Mouse (Mus musculus) heart, embryonic 14.5 days (tissue): ENCODE measurements around the gene Smad5. TPM values are rescaled to one million over a fixed set of nuclear protein-coding genes. Genes with fewer than 3 reads are reported as not detected.

Source experiments
- ATAC-seq: fragments of 200-750 bp; cut with Nextera tagmentation; 2 replicates; pipeline ENCODE4 v1.8.0; 2017; ENCODE audit warnings: low read depth, moderate TSS enrichment; ENCODE audit not compliant: insufficient number of reproducible peaks, insufficient read depth, low FRiP score
- H3K27ac ChIP-seq, 2 experiments: fragments of 200-500 bp in 1 of 2; fragments of 300-500 bp in 1 of 2; sonication (generic) in 1 of 2; replicated peaks in 1 of 2; 2 replicates each; pipeline ENCODE4 v1.5.1; 2012 to 2014; ENCODE audit warnings: low read depth in 2 of 2, low read length in 2 of 2, control low read depth in 1 of 2, mild to moderate bottlenecking in 1 of 2, mixed read lengths in 1 of 2; ENCODE audit not compliant: control insufficient read depth in 1 of 2, insufficient read depth in 1 of 2
- H3K27me3 ChIP-seq: fragments of 300-500 bp; sonication (generic); 2 replicates; pipeline ENCODE4 v1.6.1; 2014; ENCODE audit warnings: mild to moderate bottlenecking, low read length, control low read depth; ENCODE audit not compliant: control insufficient read depth, insufficient read depth
- H3K36me3 ChIP-seq: fragments of 300-500 bp; sonication (generic); 2 replicates; pipeline ENCODE4 v1.6.1; 2014; ENCODE audit warnings: mild to moderate bottlenecking, control low read depth, low read length, mixed read lengths; ENCODE audit not compliant: control insufficient read depth, insufficient read depth
- H3K4me1 ChIP-seq, 2 experiments: fragments of 200-500 bp in 1 of 2; fragments of 300-500 bp in 1 of 2; sonication (generic) in 1 of 2; 2 replicates each; pipeline ENCODE4 v1.6.1; 2012 to 2014; ENCODE audit warnings: low read length in 2 of 2, control low read depth in 1 of 2, mixed read lengths in 1 of 2; ENCODE audit not compliant: control insufficient read depth in 2 of 2, insufficient read depth in 2 of 2
- H3K4me2 ChIP-seq: fragments of 300-500 bp; sonication (generic); 2 replicates; pipeline ENCODE4 v1.6.1; 2014; ENCODE audit warnings: mild to moderate bottlenecking, low read length
- H3K4me3 ChIP-seq, 2 experiments: fragments of 200-500 bp in 1 of 2; fragments of 300-500 bp in 1 of 2; sonication (generic) in 1 of 2; 2 replicates each; pipeline ENCODE4 v1.5.1; 2012 to 2014; ENCODE audit warnings: low read length in 2 of 2, mild to moderate bottlenecking in 2 of 2, control low read depth in 1 of 2, low read depth in 1 of 2, moderate library complexity in 1 of 2; ENCODE audit not compliant: control insufficient read depth in 1 of 2, insufficient read depth in 1 of 2
- H3K9ac ChIP-seq: fragments of 300-500 bp; sonication (generic); 2 replicates; pipeline ENCODE4 v1.6.1; 2014; ENCODE audit warnings: mild to moderate bottlenecking, low read length
- H3K9me3 ChIP-seq: fragments of 300-500 bp; sonication (generic); 2 replicates; pipeline ENCODE4 v1.6.1; 2016; ENCODE audit warnings: low read length, control low read depth; ENCODE audit not compliant: control insufficient read depth
- WGBS: fragments of 180-500 bp; shearing (Covaris S2); extraction: QIAGEN DNeasy Blood & Tissue Kit; methylation state at CpG from one replicate; pipeline ENCODE4 v1.1.7; 2014; 5-methylcytosine and 5-hydroxymethylcytosine counted together
- polyA plus RNA-seq: library from polyadenylated mRNA; unstranded; fragments of >200 nt; fragmentation: Nextera tagmentation; extraction: Ambion mirVana; gene quantifications from 2 replicates; pipeline ENCODE4 v1.2.1, GENCODE M21; 2014

The Smad5 gene
- polyA plus RNA-seq, 1 experiment from 2014 or later, result 27.1 TPM

DNA sequence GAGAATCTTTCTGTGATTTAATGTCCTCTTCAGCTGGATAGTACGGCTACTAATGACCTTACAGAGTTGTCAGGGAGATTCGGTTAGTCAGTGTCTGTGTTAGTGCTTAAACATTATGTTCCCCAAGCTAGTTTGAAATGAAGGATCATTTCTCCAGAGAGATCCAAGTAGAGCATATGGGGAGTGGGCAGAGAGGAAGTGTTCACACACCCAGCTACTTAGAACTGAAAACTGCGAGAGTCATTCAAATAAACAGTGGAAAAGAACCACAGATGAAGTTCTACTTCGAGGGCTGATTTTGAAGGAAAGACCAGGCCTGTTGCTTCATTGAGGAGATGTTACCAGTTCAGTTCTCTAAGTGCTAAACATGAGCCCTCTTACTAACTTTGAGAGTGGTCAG lies 23.7 kb downstream of the Smad5 start:
- Histone ChIP-seq H3K4me2 (no peak overlapping the region), H3K9me3 (no peaks in the 10 kb centered on the region), H3K36me3 (peaks cover 81% of the 10 kb centered on the region), H3K27ac (no peak overlapping the region), H3K4me1 (peaks cover 2 to 7% of the 10 kb centered on the region in 2 experiments; a peak in 2 of 4 replicates), H3K27me3 (no peaks in the 10 kb centered on the region), H3K9ac (no peak overlapping the region), H3K4me3 (no peak overlapping the region)
- WGBS, result 94% methylated on average over 4 of the region's 4 CpGs
- no peak for ATAC-seq

DNA sequence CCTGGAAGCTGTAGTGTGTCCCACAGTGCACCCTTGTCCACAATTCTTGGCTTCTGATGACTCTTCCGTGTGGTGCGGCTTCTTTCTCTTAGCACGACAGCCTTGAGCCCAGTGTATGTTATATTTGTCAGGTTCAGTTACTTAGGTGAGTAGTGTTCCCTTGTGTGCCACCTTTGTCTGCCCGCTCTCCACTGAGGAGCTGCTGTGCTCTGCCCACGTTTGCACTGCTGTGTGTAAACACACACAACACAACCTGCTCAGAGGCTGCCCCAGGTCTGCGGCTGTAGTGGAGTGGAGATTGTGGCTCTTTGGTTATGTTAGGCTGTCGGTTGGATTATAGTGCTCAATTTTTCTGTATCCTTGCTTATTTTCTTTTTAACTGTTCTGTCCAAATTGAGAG lies 26.2 kb downstream of the Smad5 start:
- WGBS, result 96% methylated on average over 7 of the region's 7 CpGs
- Histone ChIP-seq H3K27ac (no peak overlapping the region), H3K4me3 (no peak overlapping the region), H3K4me2 (no peak overlapping the region), H3K36me3 (peaks cover 96% of the 10 kb centered on the region), H3K4me1 (peaks cover 4 to 12% of the 10 kb centered on the region in 2 experiments; a peak in 2 of 4 replicates), H3K9ac (no peak overlapping the region), H3K27me3 (no peaks in the 10 kb centered on the region), H3K9me3 (no peaks in the 10 kb centered on the region)
- ATAC-seq, result no peak

DNA sequence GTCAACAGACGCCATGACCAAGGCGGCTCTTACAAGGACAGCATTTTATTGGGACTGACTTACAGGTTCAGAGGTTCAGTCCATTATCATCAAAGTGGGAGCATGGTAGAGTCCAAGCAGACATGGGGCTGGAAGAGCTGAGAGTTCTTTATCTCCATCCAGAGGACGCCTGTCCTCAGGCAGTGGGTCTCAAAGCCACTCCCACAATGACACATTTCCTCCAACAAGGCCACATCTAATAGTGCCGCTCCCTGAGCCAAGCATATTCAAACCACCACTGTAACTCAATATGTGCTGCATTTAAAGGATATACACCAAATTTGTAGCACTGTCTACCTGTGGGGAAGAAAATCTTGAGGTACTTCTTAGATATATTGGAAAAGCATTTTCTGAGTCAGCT lies 31.8 kb downstream of the Smad5 start:
- no peaks in the 10 kb centered on the region for H3K27me3 ChIP-seq
- H3K4me2 ChIP-seq, result no peak overlapping the region
- ATAC-seq, result no peak
- H3K4me1 ChIP-seq, result peaks cover 4 to 12% of the 10 kb centered on the region in 2 experiments; a peak in 2 of 4 replicates
- peaks cover 82% of the 10 kb centered on the region for H3K36me3 ChIP-seq
- no peak overlapping the region for H3K4me3 ChIP-seq
- H3K27ac ChIP-seq, result no peak overlapping the region
- H3K9ac ChIP-seq, result no peak overlapping the region
- 64% methylated on average over 4 of the region's 4 CpGs for WGBS
- no peaks in the 10 kb centered on the region for H3K9me3 ChIP-seq

DNA sequence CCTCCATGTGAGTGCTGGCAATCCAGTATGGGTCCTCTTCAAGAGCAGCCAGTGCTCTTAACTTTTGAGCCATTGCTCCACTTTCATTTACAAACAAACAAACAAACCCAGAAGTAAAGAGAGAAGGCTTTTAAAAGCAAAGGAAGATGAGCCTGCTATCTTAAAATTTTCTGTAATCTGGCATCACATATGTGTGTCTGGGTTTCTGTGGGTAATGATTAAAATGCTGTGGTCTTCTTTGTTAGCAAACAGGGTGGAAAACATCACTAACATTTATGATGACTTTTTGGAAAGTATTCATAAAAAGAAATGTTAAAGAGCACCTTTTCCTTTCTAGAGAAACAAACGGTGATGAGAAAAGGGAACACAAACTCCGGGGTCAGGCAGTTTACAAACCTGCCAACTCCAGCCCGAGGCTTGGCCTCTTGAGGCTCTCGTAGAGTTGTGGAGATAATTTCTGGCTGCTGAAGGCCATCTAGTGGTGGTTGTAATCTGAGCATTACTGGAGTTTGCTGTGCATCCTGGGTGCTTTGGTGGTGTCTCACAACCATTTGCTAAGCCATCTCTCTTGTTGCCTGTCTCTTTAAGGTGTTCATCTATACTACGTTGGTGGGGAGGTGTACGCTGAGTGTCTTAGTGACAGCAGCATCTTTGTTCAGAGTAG lies 32.5 kb downstream of the Smad5 start:
- Histone ChIP-seq H3K4me1 (peaks cover 4 to 12% of the 10 kb centered on the region in 2 experiments; a peak in 2 of 4 replicates), H3K9me3 (no peaks in the 10 kb centered on the region), H3K27me3 (no peaks in the 10 kb centered on the region), H3K36me3 (peaks cover 82% of the 10 kb centered on the region), H3K27ac (no peak overlapping the region), H3K9ac (no peak overlapping the region), H3K4me2 (no peak overlapping the region), H3K4me3 (no peak overlapping the region)
- 35% methylated on average over 6 of the region's 6 CpGs for WGBS
- ATAC-seq, result no peak

DNA sequence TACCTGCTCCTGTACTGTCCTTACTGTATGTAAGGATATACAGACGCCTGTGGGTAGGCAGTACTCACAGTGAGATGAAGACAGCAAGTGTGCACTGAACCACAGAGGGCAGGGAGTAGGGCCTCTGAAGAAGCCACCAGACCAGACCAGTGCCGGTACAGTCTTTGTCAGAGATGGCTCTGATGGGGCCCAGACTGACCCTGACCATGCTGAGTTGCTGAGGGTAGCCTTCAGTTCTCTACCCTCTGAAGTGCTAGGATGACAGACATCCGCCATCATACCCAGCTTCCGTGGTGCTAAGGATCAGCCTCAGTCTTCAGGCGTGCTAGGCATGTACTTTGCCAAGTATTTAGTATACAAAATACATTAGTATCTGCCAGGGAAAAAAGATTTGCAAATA lies 36.7 kb downstream of the Smad5 start:
- Histone ChIP-seq H3K27ac (no peak overlapping the region), H3K9ac (no peak overlapping the region), H3K27me3 (no peaks in the 10 kb centered on the region), H3K4me3 (no peak overlapping the region), H3K4me1 (no peaks in the 10 kb centered on the region), H3K4me2 (no peak overlapping the region), H3K36me3 (peaks cover 62% of the 10 kb centered on the region), H3K9me3 (no peaks in the 10 kb centered on the region)
- ATAC-seq, result 0 out of 2 replicates have a peak, but pooled peaks have one; percentile 26
- 93% methylated on average over 5 of the region's 5 CpGs for WGBS

DNA sequence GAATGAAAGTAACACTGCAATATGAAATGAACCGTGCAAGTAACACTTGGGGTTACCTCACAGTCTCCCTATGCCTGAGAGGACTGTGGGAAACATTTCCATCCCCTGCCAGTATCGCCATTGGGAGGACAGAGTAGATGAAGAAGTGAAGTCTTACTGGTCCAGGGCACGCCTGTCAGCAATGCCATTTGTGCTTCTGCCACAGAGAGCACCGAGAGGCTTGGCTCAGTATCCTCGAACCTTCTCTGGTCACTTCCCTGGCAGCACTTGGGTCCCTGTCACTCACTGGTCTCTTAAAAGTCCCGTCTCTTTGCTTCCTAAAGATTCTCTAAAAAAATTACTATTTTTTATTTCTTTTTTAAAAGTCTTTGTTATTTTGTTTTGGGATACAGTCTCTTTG lies 37.7 kb downstream of the Smad5 start:
- Histone ChIP-seq H3K4me3 (no peak overlapping the region), H3K36me3 (peaks cover 60% of the 10 kb centered on the region), H3K9me3 (no peaks in the 10 kb centered on the region), H3K27me3 (no peaks in the 10 kb centered on the region), H3K27ac (no peak overlapping the region), H3K4me2 (no peak overlapping the region), H3K4me1 (no peaks in the 10 kb centered on the region), H3K9ac (no peak overlapping the region)
- WGBS, result 82% methylated on average over 6 of the region's 6 CpGs
- ATAC-seq, result no peak

DNA sequence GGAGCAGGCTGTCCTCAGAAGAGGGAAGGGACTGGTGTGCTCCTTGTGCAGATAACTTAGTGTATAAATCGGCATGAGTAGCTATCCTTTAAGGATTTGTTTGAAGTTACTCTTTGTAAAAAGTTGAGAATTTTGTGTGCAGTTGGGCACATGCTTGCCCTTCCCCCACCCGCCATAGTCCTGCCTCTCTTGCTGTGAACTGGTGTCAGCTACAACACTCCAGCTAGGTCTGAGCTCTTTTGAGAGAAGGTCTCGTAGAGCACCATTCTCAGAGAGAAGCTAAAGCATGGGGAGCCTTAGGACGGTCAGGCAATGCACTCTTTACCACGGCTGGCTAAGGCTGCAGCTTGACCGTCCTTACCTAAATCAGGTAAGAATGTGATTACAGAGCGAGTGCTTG lies 38.9 kb downstream of the Smad5 start:
- no peak for ATAC-seq
- Histone ChIP-seq H3K4me1 (no peaks in the 10 kb centered on the region), H3K4me2 (no peak overlapping the region), H3K27me3 (no peaks in the 10 kb centered on the region), H3K27ac (no peak overlapping the region), H3K9me3 (no peaks in the 10 kb centered on the region), H3K4me3 (no peak overlapping the region), H3K36me3 (peaks cover 50% of the 10 kb centered on the region), H3K9ac (no peak overlapping the region)
- 82% methylated on average over 7 of the region's 7 CpGs for WGBS
